Mouse (Mus musculus): ENCODE results near the gene Btbd9.

DNA sequence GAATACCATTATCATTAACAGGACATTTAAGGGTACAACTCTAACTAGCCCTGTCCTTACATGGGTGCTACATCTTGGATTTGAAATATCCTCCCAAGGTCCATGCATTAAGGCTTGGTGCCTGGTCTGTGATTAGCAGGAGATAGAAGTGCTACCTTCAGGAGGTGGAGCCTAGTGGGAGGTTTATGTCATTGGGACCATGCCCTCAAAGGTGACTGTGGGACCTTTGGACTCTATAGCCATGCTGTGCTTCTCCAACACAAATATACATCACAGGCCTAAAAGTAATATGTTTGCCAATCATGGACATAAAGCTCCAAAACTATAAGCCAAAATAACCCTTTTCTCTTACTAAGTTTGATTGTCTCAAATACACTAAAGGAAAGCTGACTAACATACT, 7.8 kb downstream of the Btbd9 start:
- no peak for TF ChIP-seq POLR2A (IDR thresholded peaks at IDR 0.05; ENCODE audit: low read depth, low read length)
- TF ChIP-seq CTCF (IDR thresholded peaks at IDR 0.05; ENCODE audit: borderline replicate concordance, insufficient read depth, low read length), result no peak
